Mouse (Mus musculus) erythroblast, embryonic 14.5 days (primary cell): ENCODE results near the gene Btk.

ENCODE experiments used
- GATA1 ChIP-seq: IDR thresholded peaks from 2 replicates; pipeline ENCODE4 v1.6.1; 2012; ENCODE audit warnings: low read length, inconsistent platforms, mixed read lengths
- TAL1 ChIP-seq: IDR thresholded peaks from 3 replicates; pipeline ENCODE4 v1.6.1; 2012; ENCODE audit warnings: low read length, inconsistent platforms, mixed read lengths

GRCm38 (mm10) chrX:134612285-134612959, 29.1 kb upstream of the Btk start:
- TF ChIP-seq GATA1 (no peak), TAL1 (no peak)
